Mouse (Mus musculus) intestine, postnatal 0 days (tissue): ENCODE results near the gene Zdhhc8. TPM values are rescaled to one million over a fixed set of nuclear protein-coding genes. Genes with fewer than 3 reads are reported as not detected.
A peak's percentile ranks its signal among the peaks of the same experiment; 100 is the strongest.

Source experiments
- ATAC-seq: fragments of 200-750 bp; cut with Nextera tagmentation; 2 replicates; pipeline ENCODE4 v1.8.0; 2017; ENCODE audit warnings: mild to moderate bottlenecking, moderate TSS enrichment, moderate library complexity
- H3K27ac ChIP-seq: fragments of 300-500 bp; sonication (generic); 2 replicates; pipeline ENCODE4 v1.5.1; 2014; ENCODE audit warnings: mild to moderate bottlenecking, low read depth, low read length, moderate library complexity
- H3K27me3 ChIP-seq: fragments of 300-500 bp; sonication (generic); replicated peaks from 2 replicates; pipeline ENCODE4 v1.6.1; 2014; ENCODE audit warnings: low read length, mixed read lengths; ENCODE audit not compliant: control insufficient read depth, insufficient read depth
- H3K36me3 ChIP-seq: fragments of 300-500 bp; sonication (generic); 2 replicates; pipeline ENCODE4 v1.6.1; 2014; ENCODE audit warnings: mild to moderate bottlenecking, moderate library complexity; ENCODE audit not compliant: control insufficient read depth, insufficient read depth
- H3K4me1 ChIP-seq: fragments of 300-500 bp; sonication (generic); replicated peaks from 2 replicates; pipeline ENCODE4 v1.6.1; 2014; ENCODE audit warnings: antibody characterized with exemption, low read length, mixed read lengths; ENCODE audit not compliant: control insufficient read depth, insufficient read depth
- H3K4me2 ChIP-seq: fragments of 300-500 bp; sonication (generic); replicated peaks from 2 replicates; pipeline ENCODE4 v1.6.1; 2014; ENCODE audit warnings: low read depth, mild to moderate bottlenecking, moderate library complexity
- H3K4me3 ChIP-seq: fragments of 300-500 bp; sonication (generic); 2 replicates; pipeline ENCODE4 v1.5.1; 2014; ENCODE audit warnings: low read depth, low read length
- H3K9ac ChIP-seq: fragments of 300-500 bp; sonication (generic); 2 replicates; pipeline ENCODE4 v1.6.1; 2014; ENCODE audit warnings: mild to moderate bottlenecking, low read depth, low read length
- H3K9me3 ChIP-seq: fragments of 300-500 bp; sonication (generic); 2 replicates; pipeline ENCODE4 v1.6.1; 2016; ENCODE audit warnings: mixed run types; ENCODE audit not compliant: control insufficient read depth
- CTCF ChIP-seq: sonication (generic); IDR thresholded peaks from 2 replicates; pipeline ENCODE4 v1.5.1; 2016; ENCODE audit warnings: low read depth, mild to moderate bottlenecking, control low read depth, antibody characterized with exemption, moderate library complexity
- WGBS: fragments of 180-500 bp; shearing (Covaris S2); extraction: QIAGEN DNeasy Blood & Tissue Kit; methylation state at CpG from one replicate; pipeline ENCODE4 v1.1.7; 2014; 5-methylcytosine and 5-hydroxymethylcytosine counted together
- polyA plus RNA-seq: library from polyadenylated mRNA; unstranded; fragments of >200 nt; fragmentation: Nextera tagmentation; extraction: Ambion mirVana; gene quantifications from 2 replicates; pipeline ENCODE4 v1.2.1, GENCODE M21; 2015

Gene Zdhhc8
- polyA plus RNA-seq, 1 experiment from 2014 or later: 4.3 TPM

DNA sequence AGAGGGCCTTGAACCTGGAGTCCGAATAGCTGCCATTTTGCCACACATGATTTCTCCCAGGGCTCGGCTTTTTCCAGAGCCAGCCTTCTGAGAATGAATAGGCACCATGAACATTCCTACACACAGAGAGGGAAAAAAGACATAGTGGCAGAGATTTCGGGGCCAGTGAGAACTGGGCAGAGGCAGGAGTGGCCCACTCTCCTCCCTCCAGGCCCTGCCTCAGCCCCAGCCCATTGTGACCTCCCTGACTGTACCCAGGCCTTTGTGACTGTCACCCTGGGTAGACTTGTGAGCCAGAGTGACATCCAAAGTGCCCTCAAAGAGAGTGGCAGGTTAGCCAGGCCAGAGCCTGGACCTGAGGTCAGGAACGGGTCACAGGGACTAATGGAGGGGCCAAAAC, 17.4 kb downstream of the Zdhhc8 start, which contains the start of gene Ccdc188:
Ccdc188 (plus strand) TSS at position 301 of the 400 bp plus-strand sequence.
- H3K27ac ChIP-seq: no peak within 1 kb of the TSS
- no peaks in the 10 kb centered on the region for H3K4me1 ChIP-seq
- H3K4me3 ChIP-seq: no peak within 1 kb of the TSS
- no peaks in the 10 kb centered on the region for H3K9me3 ChIP-seq
- no peak for TF ChIP-seq CTCF
- H3K4me2 ChIP-seq: no peak within 1 kb of the TSS
- 0 out of 2 replicates have a peak, but pooled peaks cover 5% of the 10 kb centered on the region for H3K27me3 ChIP-seq
- H3K36me3 ChIP-seq: peaks cover under 1% of the 10 kb centered on the region; the same call in 1 of the 2 replicates
- no peak within 1 kb of the TSS for H3K9ac ChIP-seq
- ATAC-seq: no peak
- WGBS: 89% methylated on average over 4 of the region's 4 CpGs

GRCm38 (mm10) chr16:18214858-18215257, 20.1 kb downstream of the Zdhhc8 start:
- no peak overlapping the region for H3K27ac ChIP-seq
- no peak overlapping the region for H3K4me2 ChIP-seq
- no peak overlapping the region for H3K4me3 ChIP-seq
- H3K4me1 ChIP-seq: no peaks in the 10 kb centered on the region
- ATAC-seq: no peak
- TF ChIP-seq CTCF: no peak
- no peaks in the 10 kb centered on the region for H3K36me3 ChIP-seq
- 0 out of 2 replicates have a peak, but pooled peaks cover 5% of the 10 kb centered on the region for H3K27me3 ChIP-seq
- H3K9me3 ChIP-seq: no peaks in the 10 kb centered on the region
- WGBS: 82% methylated on average over 7 of the region's 7 CpGs
- H3K9ac ChIP-seq: no peak overlapping the region

GRCm38 (mm10) chr16:18213689-18214088, 21.2 kb downstream of the Zdhhc8 start:
- no peak for ATAC-seq
- 46% methylated on average over 6 of the region's 6 CpGs for WGBS
- Histone ChIP-seq H3K36me3 (no peaks in the 10 kb centered on the region), H3K27me3 (0 out of 2 replicates have a peak, but pooled peaks cover 5% of the 10 kb centered on the region), H3K4me3 (no peak overlapping the region), H3K9ac (no peak overlapping the region), H3K4me1 (no peaks in the 10 kb centered on the region), H3K4me2 (no peak overlapping the region), H3K9me3 (no peaks in the 10 kb centered on the region), H3K27ac (no peak overlapping the region)
- TF ChIP-seq CTCF: no peak

- TF ChIP-seq CTCF: peak; percentile 99
- 0 out of 2 replicates have a peak, but pooled peaks cover 5% of the 10 kb centered on the region for H3K27me3 ChIP-seq
- H3K36me3 ChIP-seq: no peaks in the 10 kb centered on the region
- H3K4me3 ChIP-seq: no peak overlapping the region
- ATAC-seq: no peak; the same call in 1 of the 2 replicates
- no peak overlapping the region for H3K27ac ChIP-seq
- no peaks in the 10 kb centered on the region for H3K4me1 ChIP-seq
- no peak overlapping the region for H3K9ac ChIP-seq
- no peaks in the 10 kb centered on the region for H3K9me3 ChIP-seq
- H3K4me2 ChIP-seq: no peak overlapping the region
- WGBS: 32% methylated on average over 10 of the region's 10 CpGs
Observed at GRCm38 (mm10) chr16:18211417-18212171, 23.3 kb downstream of the Zdhhc8 start.

DNA sequence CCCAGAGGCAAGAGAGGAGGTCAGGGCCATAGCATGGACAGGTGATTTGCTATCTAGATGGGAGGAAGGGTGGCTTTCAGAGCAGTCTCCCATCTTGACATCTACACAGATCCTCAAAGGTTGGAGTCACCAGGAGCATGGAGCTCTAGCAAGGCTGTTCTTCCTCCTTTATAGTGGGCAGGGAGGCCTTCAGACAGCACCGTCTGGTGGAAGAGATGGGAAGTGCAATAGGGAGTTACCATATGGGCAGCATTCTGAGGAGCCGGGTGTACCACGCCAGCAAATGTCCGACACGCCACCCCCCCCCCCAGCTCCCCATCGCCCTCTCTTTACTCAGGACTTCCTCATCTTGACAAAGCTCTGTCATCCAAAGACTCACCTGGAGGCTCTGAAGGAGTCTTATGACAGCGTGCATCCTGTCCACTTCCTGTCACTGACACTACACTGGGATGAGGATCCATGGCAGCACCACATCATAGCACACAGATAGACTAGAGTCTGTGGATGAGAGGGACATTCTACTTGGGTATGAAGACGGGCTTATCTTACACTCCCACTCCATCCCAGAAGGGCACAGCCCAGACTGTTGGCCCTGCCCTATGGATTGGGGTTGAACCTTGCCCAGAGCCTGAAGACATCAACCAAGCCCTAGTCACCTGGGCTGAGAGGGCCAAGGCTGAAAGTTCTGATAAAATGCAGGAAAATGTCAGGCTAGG, 24.1 kb downstream of the Zdhhc8 start:
- WGBS: 13% methylated on average over 8 of the region's 8 CpGs
- Histone ChIP-seq H3K36me3 (no peaks in the 10 kb centered on the region), H3K4me2 (0 out of 2 replicates have a peak overlapping the region, but pooled peaks have one; percentile 24), H3K4me1 (no peaks in the 10 kb centered on the region), H3K4me3 (no peak overlapping the region), H3K9ac (no peak overlapping the region), H3K27me3 (0 out of 2 replicates have a peak, but pooled peaks cover 5% of the 10 kb centered on the region), H3K27ac (no peak overlapping the region), H3K9me3 (no peaks in the 10 kb centered on the region)
- ATAC-seq: peak; percentile 46
- peak; percentile 92 for TF ChIP-seq CTCF

- Histone ChIP-seq H3K27ac (no peak overlapping the region), H3K4me3 (no peak overlapping the region), H3K36me3 (no peaks in the 10 kb centered on the region), H3K9me3 (no peaks in the 10 kb centered on the region), H3K9ac (no peak overlapping the region), H3K27me3 (no peaks in the 10 kb centered on the region), H3K4me1 (no peaks in the 10 kb centered on the region), H3K4me2 (no peak overlapping the region)
- ATAC-seq: no peak
- WGBS: 73% methylated on average over 7 of the region's 7 CpGs
- no peak for TF ChIP-seq CTCF
Observed at GRCm38 (mm10) chr16:18203430-18204091, 31.4 kb downstream of the Zdhhc8 start.
